Mouse (Mus musculus): Measurements from ENCODE around the gene Mink1. TPM values are rescaled to one million over a fixed set of nuclear protein-coding genes. Genes with fewer than 3 reads are reported as not detected.

Gene Mink1
- polyA plus RNA-seq, 1 experiment from 2014 or later = 18.2 TPM

- peaks cover 10% of the 10 kb centered on the region; the same call in 1 of the 2 replicates for H3K4me1 ChIP-seq (ENCODE audit: control insufficient read depth, insufficient read depth, low read length)
- no peaks in the 10 kb centered on the region for H3K9me3 ChIP-seq (replicated peaks; ENCODE audit: control insufficient read depth, low read length, poor library complexity, severe bottlenecking)
- H3K27ac ChIP-seq (ENCODE audit: low read length) = no peak overlapping the region
- 93% methylated on average over 8 of the region's 8 CpGs for WGBS
- H3K4me2 ChIP-seq (ENCODE audit: low read length) = no peak overlapping the region
- ATAC-seq = no peak
- H3K9ac ChIP-seq (ENCODE audit: low read depth, low read length) = no peak overlapping the region
- H3K36me3 ChIP-seq (ENCODE audit: control insufficient read depth, insufficient read depth, low read length) = peaks cover 11% of the 10 kb centered on the region
- H3K4me3 ChIP-seq (ENCODE audit: low read depth, low read length) = no peak overlapping the region
- no peaks in the 10 kb centered on the region for H3K27me3 ChIP-seq (ENCODE audit: control insufficient read depth, insufficient read depth, low read depth, low read length)
These were observed 97.9 kb downstream of the Mink1 start for GRCm38 (mm10) chr11:70660571-70660970.

GRCm38 (mm10) chr11:70663101-70663500 lies 100.4 kb downstream of the Mink1 start:
- Histone ChIP-seq H3K27me3 (ENCODE audit: control insufficient read depth, insufficient read depth, low read depth, low read length) (no peaks in the 10 kb centered on the region), H3K27ac (ENCODE audit: low read length) (no peak overlapping the region), H3K4me1 (ENCODE audit: control insufficient read depth, insufficient read depth, low read length) (peaks cover 10% of the 10 kb centered on the region), H3K4me3 (ENCODE audit: low read depth, low read length) (no peak overlapping the region), H3K4me2 (ENCODE audit: low read length) (no peak overlapping the region), H3K9ac (ENCODE audit: low read depth, low read length) (no peak overlapping the region), H3K9me3 (replicated peaks; ENCODE audit: control insufficient read depth, low read length, poor library complexity, severe bottlenecking) (no peaks in the 10 kb centered on the region), H3K36me3 (ENCODE audit: control insufficient read depth, insufficient read depth, low read length) (peaks cover 11% of the 10 kb centered on the region)
- WGBS = 86% methylated on average over 8 of the region's 8 CpGs
- ATAC-seq = no peak

DNA sequence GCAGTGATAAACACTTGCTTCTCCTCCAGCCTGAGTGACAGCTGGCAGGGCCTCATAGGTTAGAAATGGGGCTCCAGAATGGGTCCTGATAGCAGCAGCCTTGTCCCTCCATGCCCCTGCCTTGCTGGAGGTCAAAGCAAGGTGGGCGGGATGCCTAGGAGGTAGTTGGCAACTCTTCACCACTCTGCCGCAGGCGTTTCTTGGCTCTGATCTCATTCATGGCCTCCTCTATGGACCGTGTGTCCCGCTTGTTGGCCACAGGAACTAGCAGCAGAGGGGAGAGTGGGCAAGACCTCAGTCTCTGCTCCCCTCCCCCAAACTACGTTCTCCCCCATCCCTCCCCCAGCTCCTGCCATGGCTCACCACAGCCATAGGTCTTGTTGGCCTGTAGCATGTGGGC lies 101.3 kb downstream of the Mink1 start:
- Histone ChIP-seq H3K4me1 (ENCODE audit: control insufficient read depth, insufficient read depth, low read length) (peaks cover 10% of the 10 kb centered on the region), H3K27ac (ENCODE audit: low read length) (no peak overlapping the region), H3K9me3 (replicated peaks; ENCODE audit: control insufficient read depth, low read length, poor library complexity, severe bottlenecking) (no peaks in the 10 kb centered on the region), H3K36me3 (ENCODE audit: control insufficient read depth, insufficient read depth, low read length) (peaks cover 11% of the 10 kb centered on the region), H3K9ac (ENCODE audit: low read depth, low read length) (no peak overlapping the region), H3K4me2 (ENCODE audit: low read length) (no peak overlapping the region), H3K27me3 (ENCODE audit: control insufficient read depth, insufficient read depth, low read depth, low read length) (no peaks in the 10 kb centered on the region), H3K4me3 (ENCODE audit: low read depth, low read length) (no peak overlapping the region)
- no peak for ATAC-seq
- WGBS = 92% methylated on average over 6 of the region's 6 CpGs

Other genes starting within 250 kb of the Mink1 start
- gene Alox12e, start 240.3 kb upstream of the Mink1 start, polyA plus RNA-seq (2015; fragmentation: Nextera tagmentation; extraction: Ambion mirVana) = not detected in 2 replicates
- gene Alox15, start 210.8 kb upstream of the Mink1 start, polyA plus RNA-seq (2015; fragmentation: Nextera tagmentation; extraction: Ambion mirVana) = 0.09 and 0.18 TPM in 2 replicates
- 33.0 and 35.0 TPM in 2 replicates for gene Pelp1, start 152.8 kb upstream of the Mink1 start, polyA plus RNA-seq (2015; fragmentation: Nextera tagmentation; extraction: Ambion mirVana)
- gene Arrb2, start 130.2 kb upstream of the Mink1 start, polyA plus RNA-seq (2015; fragmentation: Nextera tagmentation; extraction: Ambion mirVana) = 52.6 and 58.9 TPM in 2 replicates
- 44.1 and 45.9 TPM in 2 replicates for gene Med11, start 111.0 kb upstream of the Mink1 start, polyA plus RNA-seq (2015; fragmentation: Nextera tagmentation; extraction: Ambion mirVana)
- 0.35 and 0.49 TPM in 2 replicates for gene Zmynd15, start 103.4 kb upstream of the Mink1 start, polyA plus RNA-seq (2015; fragmentation: Nextera tagmentation; extraction: Ambion mirVana)
- gene Cxcl16, start 102.9 kb upstream of the Mink1 start, polyA plus RNA-seq (2015; fragmentation: Nextera tagmentation; extraction: Ambion mirVana) = 1.7 and 2.6 TPM in 2 replicates
- 6.1 and 6.2 TPM in 2 replicates for gene Tm4sf5, start 57.6 kb upstream of the Mink1 start, polyA plus RNA-seq (2015; fragmentation: Nextera tagmentation; extraction: Ambion mirVana)
- gene Vmo1, start 48.3 kb upstream of the Mink1 start, polyA plus RNA-seq (2015; fragmentation: Nextera tagmentation; extraction: Ambion mirVana) = 0.45 TPM in 1 of 2 replicates, not detected in the other
- gene Gltpd2, start 43.7 kb upstream of the Mink1 start, polyA plus RNA-seq (2015; fragmentation: Nextera tagmentation; extraction: Ambion mirVana) = 0.29 TPM in 1 of 2 replicates, not detected in the other
- gene Psmb6, start 37.5 kb upstream of the Mink1 start, polyA plus RNA-seq (2015; fragmentation: Nextera tagmentation; extraction: Ambion mirVana) = 719 and 737 TPM in 2 replicates
- not detected in 2 replicates for gene Gm40193, start 29.9 kb upstream of the Mink1 start, polyA plus RNA-seq (2015; fragmentation: Nextera tagmentation; extraction: Ambion mirVana)
- 17.9 and 19.6 TPM in 2 replicates for gene Pld2, start 22.8 kb upstream of the Mink1 start, polyA plus RNA-seq (2015; fragmentation: Nextera tagmentation; extraction: Ambion mirVana)
- not detected in 2 replicates for gene 4930544D05Rik, start 53.0 kb downstream of the Mink1 start, polyA plus RNA-seq (2015; fragmentation: Nextera tagmentation; extraction: Ambion mirVana)
- gene Chrne, start 56.3 kb downstream of the Mink1 start, polyA plus RNA-seq (2015; fragmentation: Nextera tagmentation; extraction: Ambion mirVana) = not detected in 2 replicates
- 0.12 and 0.21 TPM in 2 replicates for gene Gp1ba, start 76.2 kb downstream of the Mink1 start, polyA plus RNA-seq (2015; fragmentation: Nextera tagmentation; extraction: Ambion mirVana)
- 105 TPM in 2 replicates for gene Rnf167, start 84.4 kb downstream of the Mink1 start, polyA plus RNA-seq (2015; fragmentation: Nextera tagmentation; extraction: Ambion mirVana)
- gene Slc25a11, start 84.6 kb downstream of the Mink1 start, polyA plus RNA-seq (2015; fragmentation: Nextera tagmentation; extraction: Ambion mirVana) = 171 and 174 TPM in 2 replicates
- 617 and 632 TPM in 2 replicates for gene Pfn1, start 91.8 kb downstream of the Mink1 start, polyA plus RNA-seq (2015; fragmentation: Nextera tagmentation; extraction: Ambion mirVana)
- 6.0 and 8.1 TPM in 2 replicates for gene Eno3, start 94.3 kb downstream of the Mink1 start, polyA plus RNA-seq (2015; fragmentation: Nextera tagmentation; extraction: Ambion mirVana)
- 151 and 157 TPM in 2 replicates for gene Spag7, start 106.5 kb downstream of the Mink1 start, polyA plus RNA-seq (2015; fragmentation: Nextera tagmentation; extraction: Ambion mirVana)
- gene Camta2, start 125.2 kb downstream of the Mink1 start, polyA plus RNA-seq (2015; fragmentation: Nextera tagmentation; extraction: Ambion mirVana) = 22.1 and 22.4 TPM in 2 replicates
- 1.2 and 1.5 TPM in 2 replicates for gene Inca1, start 137.3 kb downstream of the Mink1 start, polyA plus RNA-seq (2015; fragmentation: Nextera tagmentation; extraction: Ambion mirVana)
- gene Kif1c, start 137.7 kb downstream of the Mink1 start, polyA plus RNA-seq (2015; fragmentation: Nextera tagmentation; extraction: Ambion mirVana) = 1.3 and 1.5 TPM in 2 replicates
- 14.6 and 17.4 TPM in 2 replicates for gene Zfp3, start 201.3 kb downstream of the Mink1 start, polyA plus RNA-seq (2015; fragmentation: Nextera tagmentation; extraction: Ambion mirVana)
- not detected in 2 replicates for gene Scimp, start 249.7 kb downstream of the Mink1 start, polyA plus RNA-seq (2015; fragmentation: Nextera tagmentation; extraction: Ambion mirVana)